Mouse (Mus musculus): ENCODE measurements at regions not wholly inside any gene's neighbourhood (a gene's known extent, or its start where the extent isn't known, plus 50 kb on each side); places are given as distances from the start of the nearest gene placed in this dataset.

GRCm38 (mm10) chr15:93650981-93651757, 55.5 kb upstream of the Prickle1 start:
- no peaks in the 10 kb centered on the region for H3K4me1 ChIP-seq (ENCODE audit: control insufficient read depth in 1 of 2, insufficient read depth in 2 of 2, low read length in 2 of 2)
- H3K79me2 ChIP-seq (ENCODE audit: control insufficient read depth, insufficient read depth, low read length, poor library complexity) = no peaks in the 10 kb centered on the region
- no peak overlapping the region for H3K27ac ChIP-seq (ENCODE audit: control insufficient read depth, low read depth, low read length)
- no peaks in the 10 kb centered on the region for H3K36me3 ChIP-seq (ENCODE audit: control insufficient read depth in 1 of 2, insufficient read depth in 2 of 2, low read length in 2 of 2)
- H3K4me3 ChIP-seq (ENCODE audit: control insufficient read depth in 1 of 2, insufficient read depth in 1 of 2, low read depth in 2 of 2, low read length in 2 of 2) = no peak overlapping the region
- DNase-seq (ENCODE audit: low read depth, low spot score) = no peak
- TF ChIP-seq ZNF384 (IDR thresholded peaks at IDR 0.05; ENCODE audit: low read depth, low read length) (no peak), MEF2A (IDR thresholded peaks at IDR 0.05; ENCODE audit: extremely low read depth, insufficient replicate concordance, low read depth, low read length, poor library complexity, severe bottlenecking) (no peak), JUND (IDR thresholded peaks at IDR 0.05; ENCODE audit: low read depth, low read length) (no peak), TCF12 (IDR thresholded peaks at IDR 0.05; ENCODE audit: low read depth, low read length) (no peak), MAZ (IDR thresholded peaks at IDR 0.05; ENCODE audit: low read depth, low read length) (no peak), USF1 (IDR thresholded peaks at IDR 0.05; ENCODE audit: low read depth, low read length) (no peak), CTCF (IDR thresholded peaks at IDR 0.05 in 2 of 3, conservative IDR thresholded peaks at IDR 0.05 in 1 of 3; ENCODE audit: control insufficient read depth in 1 of 3, insufficient read depth in 1 of 3, low read depth in 2 of 3, low read length in 3 of 3, poor library complexity in 1 of 3, severe bottlenecking in 1 of 3) (no peak), UBTF (IDR thresholded peaks at IDR 0.05; ENCODE audit: borderline replicate concordance, insufficient read depth, low read depth, low read length) (no peak), ZKSCAN1 (IDR thresholded peaks at IDR 0.05; ENCODE audit: low read depth, low read length) (no peak), CHD1 (IDR thresholded peaks at IDR 0.05; ENCODE audit: low read depth, low read length) (no peak), TAL1 (IDR thresholded peaks at IDR 0.05; ENCODE audit: low read length) (no peak), KAT2A (conservative IDR thresholded peaks at IDR 0.05; ENCODE audit: low read depth, low read length) (no peak), POLR2A (IDR thresholded peaks at IDR 0.05; ENCODE audit: control insufficient read depth in 1 of 2, insufficient read depth in 1 of 2, low read depth in 1 of 2, low read length in 2 of 2, poor library complexity in 1 of 2) (no peak), POLR2AphosphoS5 (IDR thresholded peaks at IDR 0.05; ENCODE audit: borderline replicate concordance, low read depth, low read length) (no peak), MAX (IDR thresholded peaks at IDR 0.05; ENCODE audit: low read length) (no peak), MXI1 (IDR thresholded peaks at IDR 0.05; ENCODE audit: low read depth, low read length) (no peak), EP300 (IDR thresholded peaks at IDR 0.05; ENCODE audit: low read depth in 1 of 2, low read length in 2 of 2) (no peak)
- no peak overlapping the region for H3K9ac ChIP-seq (ENCODE audit: control insufficient read depth, low read depth, low read length, poor library complexity, severe bottlenecking)
- H3K27me3 ChIP-seq (ENCODE audit: control insufficient read depth in 1 of 2, insufficient read depth in 2 of 2, low read length in 2 of 2) = no peaks in the 10 kb centered on the region
- H3K9me3 ChIP-seq (replicated peaks; ENCODE audit: insufficient read depth, low read length) = no peaks in the 10 kb centered on the region

DNA sequence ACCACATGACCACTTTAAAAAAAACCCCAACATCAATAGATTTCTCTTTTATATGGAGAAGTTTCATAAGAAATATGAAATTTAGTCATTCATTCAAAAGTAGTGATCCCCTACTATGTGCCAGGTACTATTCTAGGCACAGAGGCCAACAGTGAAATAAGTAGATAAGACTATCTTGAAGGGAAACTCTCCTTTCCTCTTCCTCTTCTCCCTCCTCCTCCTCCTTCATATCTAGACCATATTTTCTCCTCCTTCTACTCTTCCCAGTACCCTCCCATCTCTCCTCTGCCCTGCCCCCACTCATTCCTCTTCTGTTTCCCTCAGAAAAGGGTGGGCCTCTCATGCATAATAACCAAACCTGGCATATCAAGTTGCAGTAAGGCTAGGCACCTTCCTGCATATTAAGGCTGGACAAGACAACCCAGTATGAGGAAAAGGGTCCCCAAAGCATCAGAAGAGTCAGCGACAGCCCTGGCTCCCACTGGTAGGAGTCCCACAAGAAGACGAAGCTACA, 54.4 kb upstream of the Prickle1 start:
- Histone ChIP-seq H3K79me2 (ENCODE audit: control insufficient read depth, insufficient read depth, low read length, poor library complexity) (no peaks in the 10 kb centered on the region), H3K4me1 (ENCODE audit: control insufficient read depth in 1 of 2, insufficient read depth in 2 of 2, low read length in 2 of 2) (no peaks in the 10 kb centered on the region), H3K36me3 (ENCODE audit: control insufficient read depth in 1 of 2, insufficient read depth in 2 of 2, low read length in 2 of 2) (no peaks in the 10 kb centered on the region), H3K27me3 (ENCODE audit: control insufficient read depth in 1 of 2, insufficient read depth in 2 of 2, low read length in 2 of 2) (no peaks in the 10 kb centered on the region), H3K9me3 (replicated peaks; ENCODE audit: insufficient read depth, low read length) (no peaks in the 10 kb centered on the region), H3K9ac (ENCODE audit: control insufficient read depth, low read depth, low read length, poor library complexity, severe bottlenecking) (no peak overlapping the region), H3K4me3 (ENCODE audit: control insufficient read depth in 1 of 2, insufficient read depth in 1 of 2, low read depth in 2 of 2, low read length in 2 of 2) (no peak overlapping the region), H3K27ac (ENCODE audit: control insufficient read depth, low read depth, low read length) (no peak overlapping the region)
- TF ChIP-seq CTCF (IDR thresholded peaks at IDR 0.05 in 2 of 3, conservative IDR thresholded peaks at IDR 0.05 in 1 of 3; ENCODE audit: control insufficient read depth in 1 of 3, insufficient read depth in 1 of 3, low read depth in 2 of 3, low read length in 3 of 3, poor library complexity in 1 of 3, severe bottlenecking in 1 of 3) = no peak
- no peak for DNase-seq (ENCODE audit: low read depth, low spot score)
